Mouse (Mus musculus): Measurements from ENCODE around the gene Pacsin3. TPM values are rescaled to one million over a fixed set of nuclear protein-coding genes. Genes with fewer than 3 reads are reported as not detected.

Gene Pacsin3
- polyA plus RNA-seq, 2 experiments = 8.8 to 11.2 TPM

DNA sequence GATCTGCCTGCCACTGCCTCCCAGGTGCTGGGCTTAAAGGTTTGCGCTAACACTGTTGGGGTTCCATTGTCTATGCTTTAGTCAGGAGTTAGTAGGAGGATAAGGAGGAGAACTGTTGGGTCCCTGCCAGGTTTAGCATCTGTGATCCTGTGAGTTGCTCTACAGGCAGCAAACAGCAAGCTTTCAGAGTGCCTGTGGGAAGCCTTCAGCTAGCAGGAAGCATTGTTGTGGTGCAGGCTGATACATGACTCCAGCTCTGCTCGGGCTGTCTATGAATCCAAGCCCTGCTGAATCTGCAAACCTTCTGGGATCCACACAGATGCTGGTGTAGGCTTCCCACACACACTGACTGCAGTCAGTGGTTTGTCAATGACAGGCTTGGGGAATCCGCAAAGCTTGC, 12.3 kb upstream of the Pacsin3 start:
- Histone ChIP-seq H3K4me1 (replicated peaks; ENCODE audit: control insufficient read depth in 2 of 2, insufficient read depth in 2 of 2, low read length in 1 of 2) (peaks cover 17 to 27% of the 10 kb centered on the region in 2 experiments), H3K27ac (no peak overlapping the region), H3K27me3 (ENCODE audit: control insufficient read depth, insufficient read depth, low read length) (no peaks in the 10 kb centered on the region), H3K9me3 (ENCODE audit: control insufficient read depth, low read length) (no peaks in the 10 kb centered on the region), H3K9ac (replicated peaks) (no peak overlapping the region), H3K4me3 (ENCODE audit: insufficient read depth in 1 of 2, low read depth in 2 of 2, low read length in 2 of 2) (no peak overlapping the region), H3K36me3 (replicated peaks; ENCODE audit: control insufficient read depth, insufficient read depth, low read depth) (no peaks in the 10 kb centered on the region), H3K4me2 (ENCODE audit: low read depth) (no peak overlapping the region)
- DNase-seq (ENCODE audit: low read depth in 3 of 3, low spot score in 3 of 3) = no peak
- 65% methylated on average over 3 of the region's 3 CpGs for WGBS (ENCODE audit: insufficient replicate concordance)
- no peak for ATAC-seq (ENCODE audit: insufficient read depth)
- no peak for TF ChIP-seq CTCF (IDR thresholded peaks at IDR 0.05; ENCODE audit: low read depth)
- no peak for TF ChIP-seq EP300 (IDR thresholded peaks at IDR 0.05; ENCODE audit: low read depth)

DNA sequence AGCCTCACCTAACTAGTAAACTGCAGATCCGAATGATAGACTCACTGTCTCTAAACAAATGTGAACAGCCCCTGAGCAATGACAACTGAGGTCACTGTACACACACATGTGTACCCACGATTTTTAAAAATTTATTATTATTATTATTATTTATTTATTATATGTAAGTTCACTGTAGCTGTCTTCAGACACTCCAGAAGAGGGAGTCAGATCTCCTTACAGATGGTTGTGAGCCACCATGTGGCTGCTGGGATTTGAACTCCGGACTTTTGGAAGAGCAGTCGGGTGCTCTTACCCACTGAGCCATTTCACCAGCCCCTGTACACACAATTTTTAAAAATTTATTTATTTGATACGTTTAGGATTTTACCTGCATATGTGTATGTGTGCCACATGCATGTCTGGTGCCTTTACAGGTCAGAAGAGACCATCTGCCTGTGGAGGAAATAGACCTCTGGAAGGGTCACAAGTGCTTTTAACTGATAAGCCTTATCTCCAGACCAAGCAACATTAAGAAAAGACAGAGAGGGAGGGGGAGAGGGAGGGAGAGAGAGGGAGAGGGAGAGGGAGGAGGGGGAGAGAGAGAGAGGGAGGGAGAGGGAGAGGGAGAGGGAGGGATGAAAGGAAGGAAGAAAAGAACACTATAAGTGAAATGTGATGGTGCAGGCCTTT, 11.1 kb upstream of the Pacsin3 start:
- ATAC-seq (ENCODE audit: insufficient read depth) (peak; percentile 92), DNase-seq (ENCODE audit: low read depth in 3 of 3, low spot score in 3 of 3) (peak; percentile 59 to 68 (median 62))
- Histone ChIP-seq H3K9me3 (ENCODE audit: control insufficient read depth, low read length) (no peaks in the 10 kb centered on the region), H3K27ac (no peak overlapping the region), H3K27me3 (ENCODE audit: control insufficient read depth, insufficient read depth, low read length) (no peaks in the 10 kb centered on the region; the same call in 1 of the 2 replicates), H3K9ac (replicated peaks) (no peak overlapping the region; the same call in none of the 2 replicates), H3K4me3 (ENCODE audit: insufficient read depth in 1 of 2, low read depth in 2 of 2, low read length in 2 of 2) (no peak overlapping the region), H3K36me3 (replicated peaks; ENCODE audit: control insufficient read depth, insufficient read depth, low read depth) (no peaks in the 10 kb centered on the region), H3K4me1 (replicated peaks; ENCODE audit: control insufficient read depth in 2 of 2, insufficient read depth in 2 of 2, low read length in 1 of 2) (peaks cover 17 to 27% of the 10 kb centered on the region in 2 experiments), H3K4me2 (ENCODE audit: low read depth) (peak overlapping the region; percentile 18)
- 38% methylated on average over 5 of the region's 5 CpGs for WGBS (ENCODE audit: insufficient replicate concordance)
- no peak for TF ChIP-seq CTCF (IDR thresholded peaks at IDR 0.05; ENCODE audit: low read depth)
- TF ChIP-seq EP300 (IDR thresholded peaks at IDR 0.05; ENCODE audit: low read depth) = peak; percentile 83

DNA sequence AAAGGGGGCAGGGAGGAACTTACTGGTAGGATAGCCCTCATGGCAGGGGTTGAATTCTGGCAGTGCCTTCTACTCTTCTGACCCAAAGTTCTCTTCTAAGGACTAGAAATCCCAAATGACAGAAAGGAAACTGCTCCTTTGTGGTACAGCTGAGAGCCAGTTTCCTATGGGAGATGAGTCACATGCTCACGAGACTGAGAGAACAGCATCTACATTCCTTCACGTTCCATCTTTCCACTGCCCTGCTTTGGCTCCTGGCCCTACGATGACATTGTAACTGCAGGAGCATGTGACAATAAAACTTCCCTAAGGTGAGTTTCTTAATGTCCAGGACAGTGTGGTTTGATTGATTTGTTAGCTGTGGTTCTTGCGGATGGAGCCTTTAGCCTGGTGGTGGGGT, 7.4 kb upstream of the Pacsin3 start:
- Histone ChIP-seq H3K27ac (no peak overlapping the region), H3K9ac (replicated peaks) (no peak overlapping the region), H3K27me3 (ENCODE audit: control insufficient read depth, insufficient read depth, low read length) (peaks cover 9% of the 10 kb centered on the region), H3K36me3 (replicated peaks; ENCODE audit: control insufficient read depth, insufficient read depth, low read depth) (no peaks in the 10 kb centered on the region), H3K4me1 (replicated peaks; ENCODE audit: control insufficient read depth in 2 of 2, insufficient read depth in 2 of 2, low read length in 1 of 2) (peaks cover 12 to 15% of the 10 kb centered on the region in 2 experiments), H3K9me3 (ENCODE audit: control insufficient read depth, low read length) (no peaks in the 10 kb centered on the region), H3K4me2 (ENCODE audit: low read depth) (no peak overlapping the region), H3K4me3 (ENCODE audit: insufficient read depth in 1 of 2, low read depth in 2 of 2, low read length in 2 of 2) (no peak overlapping the region)
- ATAC-seq (ENCODE audit: insufficient read depth) = no peak
- TF ChIP-seq CTCF (IDR thresholded peaks at IDR 0.05; ENCODE audit: low read depth) (no peak), EP300 (IDR thresholded peaks at IDR 0.05; ENCODE audit: low read depth) (no peak)
- WGBS (ENCODE audit: insufficient replicate concordance) = 68% methylated on average over 4 of the region's 4 CpGs
- DNase-seq (ENCODE audit: low read depth in 3 of 3, low spot score in 3 of 3) = no peak

DNA sequence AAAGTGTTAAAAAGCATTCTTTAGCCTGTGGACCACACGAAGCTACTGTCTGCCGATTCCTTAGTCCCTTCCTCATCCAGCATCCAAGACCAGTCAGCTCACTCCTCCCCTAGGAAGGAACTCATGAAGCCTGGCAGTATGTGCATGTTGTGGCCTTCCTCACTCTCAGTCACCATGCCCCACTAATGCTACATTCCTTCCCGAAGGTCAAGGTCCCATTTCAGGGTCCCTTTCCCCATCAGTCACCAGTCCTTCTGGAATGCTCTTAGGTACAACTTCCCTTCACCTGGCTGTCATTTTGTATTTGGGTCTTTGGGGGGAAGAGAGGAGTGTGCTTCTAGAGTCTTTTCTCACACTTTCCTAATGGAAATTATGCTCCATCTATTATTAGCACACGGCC, 3.8 kb upstream of the Pacsin3 start:
- no peak for TF ChIP-seq EP300 (IDR thresholded peaks at IDR 0.05; ENCODE audit: low read depth)
- no peak for TF ChIP-seq CTCF (IDR thresholded peaks at IDR 0.05; ENCODE audit: low read depth)
- no peaks in the 10 kb centered on the region for H3K9me3 ChIP-seq (ENCODE audit: control insufficient read depth, low read length)
- 58% methylated on average over 4 of the region's 4 CpGs for WGBS (ENCODE audit: insufficient replicate concordance)
- no peak overlapping the region for H3K9ac ChIP-seq (replicated peaks)
- no peak overlapping the region for H3K4me2 ChIP-seq (ENCODE audit: low read depth)
- H3K4me3 ChIP-seq (ENCODE audit: insufficient read depth in 1 of 2, low read depth in 2 of 2, low read length in 2 of 2) = no peak overlapping the region
- DNase-seq (ENCODE audit: low read depth in 3 of 3, low spot score in 3 of 3) = no peak
- H3K27me3 ChIP-seq (ENCODE audit: control insufficient read depth, insufficient read depth, low read length) = peaks cover 35% of the 10 kb centered on the region
- no peaks in the 10 kb centered on the region for H3K36me3 ChIP-seq (replicated peaks; ENCODE audit: control insufficient read depth, insufficient read depth, low read depth)
- no peaks in the 10 kb centered on the region for H3K4me1 ChIP-seq (replicated peaks; ENCODE audit: control insufficient read depth in 2 of 2, insufficient read depth in 2 of 2, low read length in 1 of 2)
- no peak for ATAC-seq (ENCODE audit: insufficient read depth)
- no peak overlapping the region for H3K27ac ChIP-seq

DNA sequence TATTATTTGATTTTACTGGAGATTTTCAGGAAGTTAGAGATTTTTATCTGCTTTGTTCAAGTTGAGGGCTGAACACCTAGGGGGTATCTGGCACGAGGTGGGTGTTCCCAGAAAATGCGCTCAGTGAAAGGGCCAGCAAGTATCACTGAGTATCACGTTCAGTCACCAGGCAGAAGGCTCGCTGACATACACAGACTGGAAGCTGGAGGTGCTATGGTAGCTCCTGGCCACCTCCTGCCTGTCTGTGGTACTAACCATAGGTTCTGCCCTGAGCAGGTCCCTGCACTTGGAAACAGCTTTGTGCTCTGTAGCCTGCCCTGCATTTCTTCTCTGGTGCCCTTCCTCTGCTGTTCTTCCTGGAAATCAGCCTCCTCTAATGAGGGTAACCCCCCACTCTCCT, 3.2 kb upstream of the Pacsin3 start:
- Histone ChIP-seq H3K9me3 (ENCODE audit: control insufficient read depth, low read length) (no peaks in the 10 kb centered on the region), H3K27ac (no peak overlapping the region), H3K4me2 (ENCODE audit: low read depth) (no peak overlapping the region), H3K4me1 (replicated peaks; ENCODE audit: control insufficient read depth in 2 of 2, insufficient read depth in 2 of 2, low read length in 1 of 2) (no peaks in the 10 kb centered on the region), H3K36me3 (replicated peaks; ENCODE audit: control insufficient read depth, insufficient read depth, low read depth) (no peaks in the 10 kb centered on the region), H3K9ac (replicated peaks) (no peak overlapping the region), H3K4me3 (ENCODE audit: insufficient read depth in 1 of 2, low read depth in 2 of 2, low read length in 2 of 2) (no peak overlapping the region), H3K27me3 (ENCODE audit: control insufficient read depth, insufficient read depth, low read length) (peaks cover 40% of the 10 kb centered on the region)
- no peak for ATAC-seq (ENCODE audit: insufficient read depth)
- 42% methylated on average over 4 of the region's 4 CpGs for WGBS (ENCODE audit: insufficient replicate concordance)
- TF ChIP-seq EP300 (IDR thresholded peaks at IDR 0.05; ENCODE audit: low read depth) (no peak), CTCF (IDR thresholded peaks at IDR 0.05; ENCODE audit: low read depth) (no peak)
- no peak for DNase-seq (ENCODE audit: low read depth in 3 of 3, low spot score in 3 of 3)
